Mouse (Mus musculus) embryonic facial prominence, embryonic 10.5 days (tissue): ENCODE data around the gene Kcnk3. TPM values are rescaled to one million over a fixed set of nuclear protein-coding genes. Genes with fewer than 3 reads are reported as not detected.

ENCODE experiments used
- DNase-seq: peaks from one replicate; pipeline ENCODE4 v3.0.0-alpha.2; 2017; ENCODE audit warnings: low spot score
- H3K27ac ChIP-seq: fragments of 300-500 bp; sonication (generic); replicated peaks from 2 replicates; pipeline ENCODE4 v1.5.1; 2016; ENCODE audit warnings: mild to moderate bottlenecking
- H3K27me3 ChIP-seq: fragments of 300-500 bp; sonication (generic); replicated peaks from 2 replicates; pipeline ENCODE4 v1.6.1; 2016; ENCODE audit warnings: low read depth, mild to moderate bottlenecking; ENCODE audit not compliant: poor library complexity, severe bottlenecking
- H3K36me3 ChIP-seq: fragments of 300-500 bp; sonication (generic); replicated peaks from 2 replicates; pipeline ENCODE4 v1.6.1; 2016; ENCODE audit warnings: mild to moderate bottlenecking, moderate library complexity
- H3K4me1 ChIP-seq: fragments of 300-500 bp; sonication (generic); 2 replicates; pipeline ENCODE4 v1.6.1; 2016
- H3K4me3 ChIP-seq: fragments of 300-500 bp; sonication (generic); 2 replicates; pipeline ENCODE4 v1.5.1; 2016; ENCODE audit warnings: mild to moderate bottlenecking, moderate library complexity
- H3K9me3 ChIP-seq: fragments of 300-500 bp; sonication (generic); 2 replicates; pipeline ENCODE4 v1.6.1; 2016; ENCODE audit warnings: mild to moderate bottlenecking
- WGBS: fragments of 180-500 bp; shearing (Covaris S2); methylation state at CpG from one replicate; pipeline ENCODE4 v1.1.7; 2016; 5-methylcytosine and 5-hydroxymethylcytosine counted together
- polyA plus RNA-seq: library from polyadenylated mRNA; unstranded; fragments of >200 nt; fragmentation: Nextera tagmentation; extraction: Ambion mirVana; gene quantifications from 2 replicates; pipeline ENCODE4 v1.2.1, GENCODE M21; 2016

Gene Kcnk3
- polyA plus RNA-seq, 1 experiment from 2014 or later: 0.26 TPM

- Histone ChIP-seq H3K36me3 (no peaks in the 10 kb centered on the region), H3K9me3 (no peaks in the 10 kb centered on the region), H3K4me3 (no peak overlapping the region), H3K4me1 (no peaks in the 10 kb centered on the region), H3K27me3 (no peaks in the 10 kb centered on the region), H3K27ac (no peak overlapping the region)
- WGBS: 89% methylated on average over 8 of the region's 8 CpGs
- no peak for DNase-seq
These were observed 13.6 kb upstream of the Kcnk3 start for GRCm38 (mm10) chr5:30574367-30574766.

GRCm38 (mm10) chr5:30576233-30576632 is 11.7 kb upstream of the Kcnk3 start:
- no peaks in the 10 kb centered on the region for H3K27me3 ChIP-seq
- DNase-seq: no peak
- H3K27ac ChIP-seq: no peak overlapping the region
- H3K36me3 ChIP-seq: no peaks in the 10 kb centered on the region
- H3K4me1 ChIP-seq: peaks cover 8% of the 10 kb centered on the region; the same call in 1 of the 2 replicates
- H3K4me3 ChIP-seq: no peak overlapping the region
- WGBS: 83% methylated on average over 7 of the region's 7 CpGs
- no peaks in the 10 kb centered on the region for H3K9me3 ChIP-seq

GRCm38 (mm10) chr5:30577251-30577650 is 10.7 kb upstream of the Kcnk3 start:
- Histone ChIP-seq H3K27me3 (no peaks in the 10 kb centered on the region), H3K27ac (no peak overlapping the region), H3K4me1 (peaks cover 8% of the 10 kb centered on the region; the same call in 1 of the 2 replicates), H3K4me3 (no peak overlapping the region), H3K9me3 (no peaks in the 10 kb centered on the region), H3K36me3 (no peaks in the 10 kb centered on the region)
- 82% methylated on average over 9 of the region's 9 CpGs for WGBS
- DNase-seq: no peak

GRCm38 (mm10) chr5:30577654-30578310 is 10.2 kb upstream of the Kcnk3 start:
- 85% methylated on average over 12 of the region's 12 CpGs for WGBS
- Histone ChIP-seq H3K9me3 (no peaks in the 10 kb centered on the region), H3K27me3 (no peaks in the 10 kb centered on the region), H3K4me3 (no peak overlapping the region), H3K4me1 (peaks cover 8% of the 10 kb centered on the region; the same call in 1 of the 2 replicates), H3K36me3 (no peaks in the 10 kb centered on the region), H3K27ac (no peak overlapping the region)
- no peak for DNase-seq

- Histone ChIP-seq H3K27me3 (peaks cover 4% of the 10 kb centered on the region; the same call in 1 of the 2 replicates), H3K9me3 (no peaks in the 10 kb centered on the region), H3K4me3 (no peak overlapping the region), H3K27ac (no peak overlapping the region), H3K36me3 (no peaks in the 10 kb centered on the region), H3K4me1 (peaks cover 8% of the 10 kb centered on the region; the same call in 1 of the 2 replicates)
- WGBS: 76% methylated on average over 6 of the region's 6 CpGs
- no peak for DNase-seq
These were observed 9.4 kb upstream of the Kcnk3 start for GRCm38 (mm10) chr5:30578445-30579080.

GRCm38 (mm10) chr5:30580725-30581124 is 7.2 kb upstream of the Kcnk3 start:
- H3K36me3 ChIP-seq: no peaks in the 10 kb centered on the region
- H3K4me1 ChIP-seq: peaks cover 8% of the 10 kb centered on the region; the same call in 1 of the 2 replicates
- H3K27ac ChIP-seq: no peak overlapping the region
- no peaks in the 10 kb centered on the region for H3K9me3 ChIP-seq
- peaks cover 24% of the 10 kb centered on the region for H3K27me3 ChIP-seq
- H3K4me3 ChIP-seq: no peak overlapping the region
- DNase-seq: peak; percentile 11
- WGBS: 48% methylated on average over 6 of the region's 6 CpGs

GRCm38 (mm10) chr5:30582017-30582416 is 6.0 kb upstream of the Kcnk3 start:
- DNase-seq: no peak
- no peaks in the 10 kb centered on the region for H3K9me3 ChIP-seq
- H3K4me1 ChIP-seq: peaks cover 8% of the 10 kb centered on the region; the same call in 1 of the 2 replicates
- H3K27me3 ChIP-seq: peaks cover 37% of the 10 kb centered on the region
- no peak overlapping the region for H3K27ac ChIP-seq
- H3K4me3 ChIP-seq: no peak overlapping the region
- 86% methylated on average over 5 of the region's 5 CpGs for whole genome bisulfite sequencing
- no peaks in the 10 kb centered on the region for H3K36me3 ChIP-seq

GRCm38 (mm10) chr5:30586616-30587015 is 1.4 kb upstream of the Kcnk3 start:
- Histone ChIP-seq H3K27ac (no peak overlapping the region), H3K36me3 (no peaks in the 10 kb centered on the region), H3K4me1 (peaks cover 21% of the 10 kb centered on the region), H3K27me3 (peaks cover 83% of the 10 kb centered on the region), H3K9me3 (no peaks in the 10 kb centered on the region), H3K4me3 (no peak overlapping the region)
- no peak for DNase-seq
- 75% methylated on average over 3 of the region's 3 CpGs for WGBS

- no peaks in the 10 kb centered on the region for H3K36me3 ChIP-seq
- peaks cover 87% of the 10 kb centered on the region for H3K27me3 ChIP-seq
- H3K9me3 ChIP-seq: no peaks in the 10 kb centered on the region
- DNase-seq: no peak
- no peak overlapping the region for H3K27ac ChIP-seq
- H3K4me1 ChIP-seq: peaks cover 21% of the 10 kb centered on the region
- WGBS: 47% methylated on average over 2 of the region's 2 CpGs
- no peak overlapping the region for H3K4me3 ChIP-seq
These were observed 869 bp upstream of the Kcnk3 start for GRCm38 (mm10) chr5:30587101-30587500.

- no peak for DNase-seq
- WGBS: under 1% methylated on average over 70 of the region's 70 CpGs
- H3K27me3 ChIP-seq: peaks cover 89% of the 10 kb centered on the region
- no peaks in the 10 kb centered on the region for H3K9me3 ChIP-seq
- no peak overlapping the region for H3K27ac ChIP-seq
- peak overlapping the region; percentile 62 for H3K4me3 ChIP-seq
- H3K4me1 ChIP-seq: peaks cover 24% of the 10 kb centered on the region
- H3K36me3 ChIP-seq: no peaks in the 10 kb centered on the region
These were observed 465 bp downstream of the Kcnk3 start for GRCm38 (mm10) chr5:30588301-30588968.

GRCm38 (mm10) chr5:30589069-30589468 is 1.1 kb downstream of the Kcnk3 start:
- peaks cover 83% of the 10 kb centered on the region for H3K27me3 ChIP-seq

GRCm38 (mm10) chr5:30589546-30589945 is 1.6 kb downstream of the Kcnk3 start:
- Histone ChIP-seq H3K27me3 (peaks cover 79% of the 10 kb centered on the region), H3K4me3 (no peak overlapping the region), H3K27ac (no peak overlapping the region), H3K4me1 (peaks cover 35% of the 10 kb centered on the region), H3K36me3 (no peaks in the 10 kb centered on the region), H3K9me3 (no peaks in the 10 kb centered on the region)
- WGBS: 78% methylated on average over 3 of the region's 3 CpGs
- DNase-seq: no peak

More at GRCm38 (mm10) chr5:30589069-30589468, 1.1 kb downstream of the Kcnk3 start:
- Histone ChIP-seq H3K4me3 (peak overlapping the region; percentile 62), H3K9me3 (no peaks in the 10 kb centered on the region), H3K36me3 (no peaks in the 10 kb centered on the region), H3K27ac (no peak overlapping the region), H3K4me1 (peaks cover 30% of the 10 kb centered on the region)
- no peak for DNase-seq
- 46% methylated on average over 4 of the region's 4 CpGs for WGBS
